Mouse (Mus musculus): ENCODE results near the gene Arpc1a. TPM values are rescaled to one million over a fixed set of nuclear protein-coding genes. Genes with fewer than 3 reads are reported as not detected.
"Not testable (repeated sequence)": the region's sequence is repeated elsewhere in the genome, so short reads cannot be mapped to it uniquely, and the experiment has no call there.

Arpc1a gene
- total RNA-seq (2021) = 100 to 1,000 TPM; 226 to 230 TPM
- long read RNA-seq, experiment 1, transcript Arpc1a-201 (10 exons, 1,632 nt) = major isoform, 212 of 294 reads
- long read RNA-seq, experiment 1, transcript Arpc1a-205 (3 exons, 926 nt) = minor isoform, 12 of 294 reads
- long read RNA-seq, experiment 1, partial matches to known transcripts = 61 of 294 reads
- long read RNA-seq, experiment 1, other reads (novel, unspliced or antisense) = 9 of 294 reads
- long read RNA-seq, experiment 2, transcript Arpc1a-205 (3 exons, 926 nt) = minor isoform, 20 of 444 reads
- long read RNA-seq, experiment 2, transcript Arpc1a-201 (10 exons, 1,632 nt) = major isoform, 270 of 444 reads
- long read RNA-seq, experiment 2, partial matches to known transcripts = 145 of 444 reads
- long read RNA-seq, experiment 2, other reads (novel, unspliced or antisense) = 9 of 444 reads

DNA sequence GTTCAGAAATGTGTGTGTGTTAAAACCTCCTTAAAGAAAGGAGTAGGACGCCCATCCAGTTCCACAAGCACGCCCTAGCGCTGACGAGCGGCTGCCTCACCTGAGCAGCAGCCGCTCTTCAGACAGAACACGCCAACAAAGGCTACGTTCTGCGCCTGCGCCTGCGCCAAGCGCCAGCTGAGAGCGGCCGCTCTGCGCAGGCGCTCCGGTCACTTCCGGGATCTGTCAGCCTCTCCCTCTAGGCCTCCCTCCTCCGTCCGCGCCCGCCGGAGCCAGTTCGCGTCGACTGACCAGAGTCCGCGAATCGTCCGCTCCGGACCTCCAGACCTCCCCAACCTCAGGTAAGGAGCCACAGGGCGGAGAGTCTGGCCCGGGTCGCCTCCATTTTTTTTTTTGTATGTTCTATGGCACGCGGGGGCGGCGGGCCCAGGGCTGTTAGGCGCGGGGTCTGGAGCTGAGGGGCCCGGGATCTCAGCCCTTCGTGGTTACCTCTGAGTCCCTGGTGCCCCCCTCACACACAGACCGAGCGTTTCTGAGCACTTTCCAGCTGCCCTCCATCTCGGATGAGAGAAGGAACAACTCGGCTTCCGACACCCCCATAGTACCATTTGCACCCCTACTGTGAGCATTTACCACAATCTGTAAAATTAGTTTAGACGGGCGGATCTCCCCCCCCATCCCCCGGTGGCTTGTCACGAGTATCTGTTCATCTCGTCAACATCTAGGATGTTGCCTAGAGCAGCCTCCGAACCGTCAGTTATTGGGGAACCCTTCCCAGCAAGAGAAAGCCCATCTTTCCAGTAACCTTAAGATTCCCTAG lies at the start of gene Arpc1a, which contains the start of gene Kpna7:
TSS of gene Arpc1a (plus strand) at position 199 of the 820 bp plus-strand sequence.
TSS of gene Kpna7 (minus strand) at position 399 of the 820 bp plus-strand sequence.
- DNase-seq (ENCODE audit: low spot score in 2 of 2) = peak; percentile 87 to 91

DNA sequence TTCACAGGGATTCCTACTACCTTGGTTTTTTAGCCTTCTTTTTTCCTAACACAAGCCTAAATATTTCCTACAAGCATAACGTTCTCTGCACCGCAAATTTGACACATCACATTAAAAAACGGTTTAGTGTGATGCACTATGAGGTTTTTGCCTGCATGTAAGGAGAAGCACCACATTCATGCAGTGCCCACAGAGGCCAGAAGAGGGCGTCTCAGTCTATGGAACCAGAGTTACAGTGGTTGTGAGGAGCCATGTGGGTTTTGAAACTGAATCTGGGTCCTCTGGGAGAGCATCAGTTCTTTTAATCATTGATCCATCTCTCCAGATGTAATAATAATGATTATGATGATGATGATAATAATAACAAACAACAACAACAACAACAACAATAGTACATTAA lies 42.0 kb upstream of the Arpc1a start:
- DNase-seq (ENCODE audit: low spot score in 2 of 2) = no peak

DNA sequence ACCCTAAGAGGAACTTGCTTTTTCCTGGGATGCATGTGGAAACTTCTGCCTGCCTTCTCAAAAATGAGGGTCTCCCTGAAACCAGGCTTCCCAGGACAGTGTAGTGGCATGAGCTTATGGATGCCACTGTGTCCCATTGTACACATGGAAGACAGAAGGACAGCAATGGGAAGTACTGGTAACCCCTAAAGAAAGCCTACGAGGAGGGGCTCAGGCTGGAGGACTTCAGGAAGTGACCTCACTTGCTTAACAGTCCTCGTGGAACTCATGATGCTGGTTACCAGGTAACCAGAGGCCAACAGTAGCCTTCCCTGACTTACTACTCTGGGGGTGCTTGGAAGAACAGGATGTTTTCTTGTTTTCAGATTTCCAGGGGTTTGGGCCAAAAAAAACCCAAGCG lies 40.9 kb upstream of the Arpc1a start, which contains the start of gene 1700018F24Rik:
TSS of gene 1700018F24Rik (plus strand) at position 301 of the 400 bp plus-strand sequence.
- DNase-seq (ENCODE audit: low spot score in 2 of 2) = not testable (repeated sequence)

DNA sequence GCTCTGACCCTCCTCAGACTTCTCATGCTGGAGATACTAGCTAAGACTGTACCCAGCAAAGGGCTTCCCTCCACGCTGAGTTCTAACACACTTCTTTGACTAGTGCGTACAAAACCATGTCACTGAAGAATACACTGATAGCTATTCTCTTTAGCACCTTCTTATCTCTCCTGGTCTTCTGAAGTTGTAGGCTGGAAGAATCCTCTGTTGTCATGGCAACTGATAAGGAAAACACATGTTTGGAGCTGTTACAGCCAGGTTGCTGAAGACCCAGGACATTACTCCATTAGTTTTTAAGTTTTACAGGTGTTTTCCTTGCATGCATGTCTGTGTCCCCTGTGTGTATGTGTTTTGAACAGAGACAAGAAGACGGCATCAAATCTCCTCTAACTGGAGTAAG lies 29.4 kb upstream of the Arpc1a start:
- DNase-seq (ENCODE audit: low spot score in 2 of 2) = not testable (repeated sequence)

DNA sequence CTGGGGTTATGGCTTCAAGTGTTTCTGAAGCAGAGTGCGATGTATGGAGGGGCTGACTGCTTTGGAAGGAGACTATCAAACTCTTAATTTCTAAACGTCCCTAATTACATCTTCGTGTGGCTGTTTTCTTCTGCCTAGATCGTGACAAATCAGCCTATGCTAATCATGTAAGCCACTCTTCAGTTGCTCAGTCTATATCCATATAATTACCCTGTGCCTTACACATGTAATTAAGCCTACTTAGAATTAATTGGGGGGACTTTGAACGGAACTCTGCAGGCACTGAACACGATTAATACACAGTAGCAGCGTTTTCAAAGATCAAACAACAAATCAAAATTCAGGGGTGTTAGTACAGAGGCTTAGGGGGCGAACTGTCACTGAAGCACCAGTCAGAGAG lies 25.7 kb upstream of the Arpc1a start:
- no peak for DNase-seq (ENCODE audit: low spot score in 2 of 2)

DNA sequence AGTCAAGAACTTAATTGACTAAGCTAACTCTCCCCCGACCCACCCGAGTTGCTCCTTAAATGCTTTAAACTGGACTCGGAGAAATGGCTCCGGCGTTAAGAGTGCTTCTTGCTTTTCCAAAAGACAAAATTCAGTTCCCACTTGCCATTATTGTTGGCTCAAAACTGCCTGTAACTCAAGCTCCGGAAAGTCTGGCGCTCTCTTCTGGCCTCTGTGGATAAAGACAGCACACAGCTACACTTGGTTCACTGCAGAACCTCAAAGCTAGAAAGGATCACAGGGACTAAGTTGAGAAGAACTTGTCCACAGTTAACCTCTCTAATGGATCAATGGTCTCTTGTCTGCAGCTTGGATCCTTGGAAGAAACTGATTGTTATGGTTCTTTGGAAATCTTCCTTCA lies 24.9 kb upstream of the Arpc1a start:
- DNase-seq (ENCODE audit: low spot score in 2 of 2) = no peak

DNA sequence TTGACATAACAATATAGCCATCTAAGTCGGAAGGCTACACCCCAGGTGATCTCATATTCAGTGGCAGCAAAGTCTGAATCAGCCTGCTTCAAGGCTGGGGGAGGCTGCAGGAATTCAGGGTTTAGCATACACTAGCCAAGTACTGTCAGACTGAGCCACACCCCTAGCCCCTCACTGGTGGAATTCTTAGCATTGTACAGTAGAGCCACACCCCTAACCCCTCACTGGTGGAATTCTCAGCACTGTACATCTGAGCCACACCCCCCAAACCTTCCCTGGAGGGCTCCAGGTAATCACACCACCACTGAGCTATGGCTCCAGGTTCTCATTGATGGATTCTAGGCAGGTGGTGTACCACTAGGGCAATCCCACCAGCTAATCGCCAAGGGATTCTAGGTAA lies 24.1 kb upstream of the Arpc1a start:
- no peak for DNase-seq (ENCODE audit: low spot score in 2 of 2)

DNA sequence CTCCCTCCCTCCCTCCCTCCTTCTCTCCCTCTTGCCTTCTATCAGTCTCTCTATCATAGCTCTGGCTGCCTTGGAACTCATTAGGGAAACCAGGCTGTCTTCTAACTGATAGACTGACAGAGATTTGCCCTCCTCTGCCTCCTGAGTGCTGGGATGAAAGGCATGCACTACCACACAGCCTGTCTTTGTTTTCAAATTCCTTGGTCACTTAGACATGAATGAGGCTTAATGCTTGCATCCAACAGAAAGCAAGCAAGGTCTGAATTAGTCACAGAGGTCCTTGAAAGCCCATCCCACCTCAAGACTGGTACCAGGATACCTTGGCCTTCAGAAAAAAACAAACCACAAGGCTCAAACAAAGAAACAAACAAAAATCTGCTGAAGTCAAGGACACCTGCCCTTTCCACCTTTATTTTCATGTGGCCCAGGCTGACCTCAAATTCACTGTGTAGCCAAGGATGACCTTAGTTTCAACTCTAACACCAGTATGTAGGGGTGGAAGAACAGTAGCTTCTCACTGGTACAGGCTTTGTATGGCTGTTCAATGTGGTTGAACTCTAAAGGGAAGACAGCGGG lies 18.8 kb upstream of the Arpc1a start:
- no peak for DNase-seq (ENCODE audit: low spot score in 2 of 2)

DNA sequence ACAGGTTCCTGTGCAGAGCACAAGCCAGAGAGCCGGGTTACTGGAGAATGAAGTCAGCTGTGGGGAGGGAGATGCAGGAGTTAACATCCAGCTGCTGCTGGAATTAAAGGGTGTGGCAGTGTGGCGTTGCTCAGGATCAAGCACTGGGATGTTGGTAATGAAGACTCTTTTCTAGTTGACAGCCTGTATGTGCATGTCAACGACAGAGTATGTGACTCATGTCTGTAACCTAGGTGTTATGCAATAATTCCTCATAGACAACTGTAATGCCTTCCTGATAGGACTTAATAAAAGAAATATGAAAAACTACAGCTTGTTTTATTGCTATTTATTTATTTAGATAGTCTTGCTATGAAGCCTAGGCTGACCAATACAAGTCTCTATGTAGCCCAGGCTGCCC lies 14.8 kb upstream of the Arpc1a start:
- DNase-seq (ENCODE audit: low spot score in 2 of 2) = no peak

DNA sequence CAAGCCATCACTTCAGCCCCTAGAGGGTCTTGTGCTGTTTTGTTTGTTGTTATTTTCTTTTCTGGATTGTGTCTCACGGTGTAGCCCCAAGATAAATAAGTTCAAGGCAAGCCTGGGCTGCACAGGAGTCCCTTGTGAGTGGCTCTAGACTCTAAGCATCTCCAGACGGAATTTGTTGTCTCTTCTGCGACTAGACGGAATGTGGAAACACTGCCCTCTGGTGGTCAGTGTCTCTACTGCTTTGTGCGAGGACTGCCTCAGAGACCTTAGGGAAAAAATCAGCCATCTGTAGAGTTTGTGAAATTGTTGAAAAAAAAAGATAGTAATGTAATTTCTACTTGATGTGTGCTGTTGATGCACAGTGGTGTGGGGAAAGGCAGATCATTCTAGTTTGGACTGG lies 13.9 kb upstream of the Arpc1a start:
- DNase-seq (ENCODE audit: low spot score in 2 of 2) = peak; percentile 70 to 79

DNA sequence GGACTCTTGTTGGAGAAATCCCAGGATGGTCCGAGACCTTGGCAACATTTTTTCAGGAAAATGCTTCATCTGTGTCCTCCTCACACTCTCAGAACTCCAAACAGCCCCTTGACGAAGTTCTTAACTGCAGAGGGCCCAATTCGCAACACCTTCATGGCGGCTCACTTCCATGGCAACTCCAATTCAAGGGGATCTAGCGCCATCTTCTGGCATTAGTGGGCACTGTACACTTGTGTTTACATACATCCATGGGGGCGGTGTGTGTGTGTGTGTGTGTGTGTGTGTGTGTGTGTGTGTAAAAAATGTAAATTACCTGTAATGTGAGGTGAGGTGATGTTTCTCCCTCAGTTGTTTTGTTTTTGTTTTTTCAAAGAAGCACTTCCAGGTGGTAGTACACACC lies 12.3 kb upstream of the Arpc1a start:
- DNase-seq (ENCODE audit: low spot score in 2 of 2) = no peak

DNA sequence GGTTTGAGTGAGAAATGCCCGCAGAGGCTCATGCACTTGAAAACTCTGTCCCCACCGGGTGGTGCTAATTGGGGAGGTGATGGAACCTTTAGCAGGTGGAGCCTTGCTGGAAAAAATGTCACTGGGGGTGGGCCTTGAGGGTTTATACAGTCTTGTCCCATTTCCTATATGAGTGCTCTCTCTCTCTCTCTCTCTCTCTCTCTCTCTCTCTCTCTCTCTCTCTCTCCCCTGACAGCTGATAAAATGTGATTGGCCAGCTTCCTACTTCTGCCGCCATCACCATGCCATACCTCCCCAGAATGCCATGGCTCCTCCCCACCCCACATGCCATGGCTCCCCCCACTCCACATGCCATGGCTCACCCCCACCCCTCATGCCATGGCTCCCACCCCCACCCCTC lies 8.5 kb upstream of the Arpc1a start:
- no peak for DNase-seq (ENCODE audit: low spot score in 2 of 2)

DNA sequence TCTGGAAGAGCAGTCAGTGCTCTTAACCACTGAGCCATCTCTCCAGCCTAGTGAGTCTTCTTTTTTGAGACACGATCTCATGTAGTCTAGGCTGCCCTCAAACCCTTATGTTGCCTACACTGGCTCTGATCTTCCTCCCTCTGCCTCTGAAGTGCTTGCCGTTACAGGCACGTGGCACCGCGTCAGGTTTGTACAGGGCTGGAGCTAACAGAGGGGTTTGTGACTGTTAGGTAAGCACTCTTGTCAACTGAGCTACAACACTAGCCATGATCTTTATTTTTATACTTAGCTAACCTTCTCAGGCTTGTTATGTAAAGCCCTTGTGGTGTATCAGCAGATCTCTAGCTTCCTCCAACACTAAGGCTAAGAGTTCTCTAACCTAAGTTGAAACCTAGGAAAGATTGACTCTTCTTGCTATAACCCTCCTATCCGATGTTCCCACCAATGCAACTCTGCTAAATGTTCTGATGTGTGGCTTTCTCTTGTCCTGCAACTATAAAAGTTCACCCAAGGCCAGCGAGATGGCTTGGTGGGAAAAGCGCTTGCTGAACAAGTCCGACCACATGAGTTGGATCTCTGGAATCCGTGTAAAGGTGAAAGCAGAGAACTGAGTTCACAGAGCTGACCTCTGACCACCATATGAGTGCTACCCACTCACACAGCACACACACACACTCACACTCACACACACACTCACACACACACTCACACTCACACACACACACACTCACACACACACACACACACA lies 1.6 kb upstream of the Arpc1a start:
- no peak for DNase-seq (ENCODE audit: low spot score in 2 of 2)

DNA sequence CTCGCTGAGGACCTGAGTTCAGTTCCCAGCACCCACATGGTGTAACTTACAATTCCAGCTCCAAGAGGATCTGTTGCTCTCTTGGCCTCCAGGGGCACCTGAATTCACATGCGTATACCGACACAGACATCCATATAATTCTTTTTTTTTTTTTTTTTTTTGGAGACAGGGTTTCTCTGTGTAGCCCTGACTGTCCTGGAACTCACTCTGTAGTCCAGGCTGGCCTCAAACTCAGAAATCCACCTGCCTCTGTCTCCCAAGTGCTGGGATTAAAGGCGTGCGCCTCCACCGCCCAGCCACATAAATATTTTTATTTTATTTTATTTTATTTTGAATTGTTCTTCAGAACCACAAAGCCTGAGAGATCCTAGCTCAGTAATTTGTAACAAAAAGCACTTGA lies 429 bp upstream of the Arpc1a start:
- not testable (repeated sequence) for DNase-seq (ENCODE audit: low spot score in 2 of 2)

DNA sequence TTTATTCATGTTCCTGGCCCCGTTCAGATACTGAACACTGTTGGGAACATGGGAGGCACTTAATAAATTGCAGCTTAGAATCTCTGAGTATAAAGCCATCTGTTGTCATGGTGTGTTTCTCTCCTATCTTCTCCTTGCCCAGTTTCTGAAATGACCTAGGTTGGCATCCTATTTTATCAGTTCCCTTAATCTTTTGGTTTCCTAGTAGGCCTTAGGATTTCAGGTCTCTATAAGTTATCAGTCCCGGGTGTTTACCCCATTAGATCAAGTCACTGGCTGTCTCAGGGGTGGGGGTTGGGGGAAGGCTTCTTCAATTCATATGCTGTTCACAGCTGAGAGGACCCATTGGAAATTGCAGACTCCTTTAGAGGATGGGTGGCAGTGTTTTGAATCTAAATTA lies 1.2 kb downstream of the Arpc1a start:
- no peak for DNase-seq (ENCODE audit: low spot score in 2 of 2)

DNA sequence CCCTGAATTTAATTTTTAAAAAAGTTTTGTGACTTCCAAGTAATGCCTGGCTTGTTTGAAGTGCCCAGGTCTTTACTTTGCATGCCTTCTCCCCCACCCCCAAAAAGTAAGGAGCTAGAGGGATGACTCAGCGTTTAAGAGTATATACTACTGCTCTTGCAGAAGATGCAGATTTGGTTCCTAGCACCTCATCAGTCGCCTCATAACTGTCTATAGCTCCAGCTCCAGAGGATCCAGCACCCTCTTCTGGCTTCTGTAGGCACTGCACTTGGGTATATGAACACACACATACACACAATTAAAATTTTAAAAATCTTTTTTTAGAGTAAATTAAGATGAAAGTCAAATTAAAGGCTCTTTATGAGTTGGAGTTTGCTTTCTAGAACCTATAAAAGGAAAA lies 4.6 kb downstream of the Arpc1a start:
- no peak for DNase-seq (ENCODE audit: low spot score in 2 of 2)

DNA sequence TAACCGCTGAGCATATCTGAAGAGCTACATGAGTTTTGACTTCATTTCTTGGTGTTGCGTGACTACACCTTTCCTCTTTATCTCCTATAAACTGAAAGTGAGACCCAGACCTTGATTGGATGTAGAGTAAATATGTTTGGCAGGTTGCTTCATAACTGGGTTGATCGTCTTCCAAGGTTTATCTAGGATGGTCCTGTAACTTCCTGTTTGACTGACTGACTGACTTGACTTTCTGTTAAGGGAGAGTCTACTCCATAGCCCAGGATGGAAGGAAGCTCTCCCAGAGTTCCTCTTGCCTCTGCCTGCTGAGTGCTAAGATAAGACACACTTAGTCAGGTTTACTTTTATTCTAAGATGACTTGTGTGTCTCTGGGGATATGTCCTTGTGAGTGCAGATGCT lies 6.2 kb downstream of the Arpc1a start:
- no peak for DNase-seq (ENCODE audit: low spot score in 2 of 2)

DNA sequence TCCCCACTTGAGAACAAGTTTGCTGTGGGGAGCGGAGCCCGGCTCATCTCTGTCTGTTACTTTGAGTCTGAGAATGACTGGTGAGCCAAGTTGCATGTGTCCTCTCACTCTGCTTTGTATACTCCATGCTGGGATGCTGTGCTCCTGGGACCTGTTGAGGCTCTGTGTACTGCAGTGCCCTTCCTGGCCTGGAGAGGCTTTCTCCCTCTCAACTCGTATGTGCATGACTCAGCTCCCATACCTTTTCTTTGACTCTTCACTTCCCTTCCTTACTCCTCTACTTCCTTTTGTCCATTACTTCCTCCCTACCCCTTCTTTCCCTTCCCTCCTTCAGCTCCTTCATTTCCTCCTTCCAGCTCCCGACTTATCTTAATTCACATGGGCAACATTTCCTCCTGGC lies 12.6 kb downstream of the Arpc1a start:
- DNase-seq (ENCODE audit: low spot score in 2 of 2) = no peak

DNA sequence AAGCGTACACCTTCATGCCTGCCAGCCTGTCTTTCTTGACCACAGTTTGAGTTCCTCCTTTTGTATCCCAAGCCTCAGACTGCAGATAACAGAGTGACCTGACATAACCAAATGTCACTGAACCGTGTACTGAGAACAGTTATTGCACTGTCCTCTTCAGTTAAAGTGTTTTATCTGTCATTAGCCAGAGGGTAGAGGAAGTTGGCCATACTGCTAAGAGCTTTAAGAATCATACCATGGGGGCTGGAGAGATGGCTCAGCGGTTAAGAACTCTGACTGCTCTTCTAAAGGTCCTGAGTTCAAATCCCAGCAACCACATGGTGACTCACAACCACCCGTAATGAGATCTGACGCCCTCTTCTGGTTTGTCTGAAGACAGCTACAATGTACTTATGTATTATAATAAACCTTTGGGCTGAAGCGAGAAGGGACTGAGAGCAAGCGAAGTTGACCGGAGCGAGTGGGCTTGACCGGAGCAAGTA lies 14.8 kb downstream of the Arpc1a start:
- DNase-seq (ENCODE audit: low spot score in 2 of 2) = no peak

DNA sequence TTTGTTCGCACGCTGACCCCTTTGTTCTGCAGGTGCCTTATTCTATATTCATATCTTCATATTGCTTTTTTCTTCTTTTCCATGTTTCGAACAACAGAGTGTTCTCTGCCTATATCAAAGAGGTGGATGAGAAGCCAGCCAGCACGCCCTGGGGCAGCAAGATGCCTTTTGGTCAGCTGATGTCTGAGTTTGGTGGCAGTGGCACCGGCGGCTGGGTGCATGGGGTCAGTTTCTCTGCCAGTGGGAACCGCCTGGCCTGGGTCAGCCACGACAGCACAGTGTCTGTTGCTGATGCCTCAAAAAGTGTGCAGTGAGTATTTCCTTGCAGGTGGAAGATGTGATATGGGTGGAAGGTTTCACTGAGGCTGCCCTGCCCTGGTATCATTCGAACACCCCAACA lies 17.3 kb downstream of the Arpc1a start:
- no peak for DNase-seq (ENCODE audit: low spot score in 2 of 2)

DNA sequence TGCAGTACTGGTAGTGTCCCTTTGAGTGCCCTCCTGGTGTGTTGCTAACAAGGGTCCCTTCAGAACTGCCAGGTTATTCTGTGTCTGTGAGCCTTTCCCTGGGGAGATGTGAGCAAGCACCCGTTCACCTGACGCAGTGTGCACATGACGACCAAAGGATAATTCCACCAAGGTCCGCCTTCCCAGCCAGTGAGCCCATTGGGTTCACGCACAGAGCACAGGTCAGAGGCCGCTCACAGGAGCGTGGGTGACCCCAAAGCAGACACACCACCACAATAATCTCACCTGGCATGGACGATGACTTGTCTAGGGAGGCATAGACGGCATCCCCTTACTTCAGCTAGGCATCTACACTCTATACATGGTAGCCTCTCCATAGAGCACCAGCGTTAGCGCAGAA lies 17.8 kb downstream of the Arpc1a start:
- DNase-seq (ENCODE audit: low spot score in 2 of 2) = not testable (repeated sequence)

All from layer of hippocampus, postnatal 14 days (tissue).